Mouse (Mus musculus) mouse trophoblast stem cell (cell line): ENCODE results near the gene Tasp1.
"Not testable (repeated sequence)": the region's sequence is repeated elsewhere in the genome, so short reads cannot be mapped to it uniquely, and the experiment has no call there.

Experiments used
- in situ Hi-C, 2 experiments: fragments of 300-500 bp; cut with MseI, MboI; formaldehyde crosslinking; loops; 2 replicates in 1 of 2; 3 replicates in 1 of 2; pipeline ENCODE4 v1.15.1; 2025

Gene Tasp1

DNA sequence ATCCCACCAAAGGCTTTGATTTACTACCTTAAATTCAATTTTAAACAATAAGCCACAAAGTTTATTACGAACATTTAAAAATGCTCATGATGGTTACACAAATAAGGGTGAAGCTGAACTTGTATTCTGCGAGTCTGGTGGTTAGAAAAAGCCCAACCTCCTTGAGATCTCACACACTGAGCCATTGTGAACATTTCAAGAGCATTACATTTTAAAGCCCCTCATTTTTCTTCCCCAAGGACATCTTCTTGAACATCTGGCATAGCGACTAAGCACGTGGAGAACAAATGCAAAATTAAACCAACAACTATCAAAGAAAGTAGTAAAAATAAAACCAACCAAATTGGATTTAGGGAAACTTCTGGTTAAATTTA lies 182.4 kb downstream of the Tasp1 start:
- in situ Hi-C loops = no loop called here

- in situ Hi-C loops = no loop called here
Observed at GRCm38 (mm10) chr2:139883581-139884263, 182.9 kb downstream of the Tasp1 start.

DNA sequence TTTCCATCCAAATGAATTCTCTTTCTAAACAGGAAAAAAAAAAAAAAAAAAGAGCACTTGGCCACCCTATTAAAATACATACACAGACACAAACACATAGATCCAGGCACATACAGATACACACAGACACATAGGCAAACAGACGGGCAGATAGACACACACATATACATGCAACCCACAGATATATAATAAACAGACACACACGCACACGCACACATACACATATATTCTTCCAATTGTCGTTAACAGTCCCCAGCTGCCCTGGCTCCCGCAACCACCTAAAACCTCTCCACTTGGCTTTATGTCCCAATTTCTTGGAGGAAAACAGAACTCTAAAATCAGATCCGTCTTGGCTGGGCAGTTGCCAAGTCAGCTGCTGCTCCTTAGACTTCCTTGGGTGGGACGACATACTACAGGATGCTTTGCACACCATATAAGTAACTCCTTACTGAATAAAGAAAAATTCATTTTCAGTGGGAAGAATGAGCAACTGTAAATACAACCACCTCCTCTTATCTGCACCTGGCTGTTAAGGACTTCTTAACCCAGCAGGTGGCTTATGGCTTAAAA lies 188.5 kb downstream of the Tasp1 start:
- in situ Hi-C loops = no loop called here

GRCm38 (mm10) chr2:139875876-139876275 lies 190.7 kb downstream of the Tasp1 start:
- in situ Hi-C loops = no loop called here

- in situ Hi-C loops = no loop called here
Observed at GRCm38 (mm10) chr2:139874173-139874572, 192.4 kb downstream of the Tasp1 start.

DNA sequence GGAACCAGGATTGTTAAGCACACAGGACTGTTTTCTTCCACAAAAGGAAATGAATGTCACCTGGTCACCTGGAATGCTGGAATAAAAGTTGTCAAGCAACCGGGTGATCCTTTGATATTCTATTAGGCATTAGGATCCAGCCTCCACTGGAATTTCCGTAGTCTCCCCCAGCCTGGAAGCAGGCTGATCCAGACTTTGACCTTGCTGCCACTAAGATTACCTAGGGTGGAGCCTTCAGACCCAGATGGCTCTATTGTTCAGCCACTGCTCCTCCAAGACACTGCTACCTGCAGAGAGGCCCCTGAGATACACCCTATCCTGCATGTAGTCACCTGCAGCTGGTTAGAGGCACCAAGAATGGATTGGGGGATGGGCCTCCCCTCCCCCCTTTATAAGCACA lies 192.8 kb downstream of the Tasp1 start:
- in situ Hi-C loops = no loop called here

DNA sequence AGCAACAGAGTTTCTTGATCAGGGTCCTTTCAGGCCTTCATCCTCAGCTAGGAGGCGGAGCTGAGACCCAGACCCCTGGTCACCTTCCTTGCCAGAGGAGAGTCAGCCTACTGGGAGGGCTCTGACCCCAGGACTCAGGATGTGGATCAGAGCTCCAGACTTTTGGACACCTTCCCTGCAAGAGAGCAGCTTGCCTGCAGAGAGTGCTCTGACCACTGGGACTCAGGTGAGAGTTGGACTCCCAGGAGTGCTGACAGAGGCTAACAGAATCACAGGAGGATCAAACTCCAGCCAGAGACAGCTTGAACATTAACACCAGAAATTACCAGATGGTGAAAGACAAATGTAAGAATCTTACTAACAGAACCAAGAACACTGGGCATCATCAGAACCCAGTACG lies 197.5 kb downstream of the Tasp1 start:
- in situ Hi-C loops = not testable (repeated sequence)

- in situ Hi-C loops = not testable (repeated sequence)
Observed at GRCm38 (mm10) chr2:139863396-139863795, 203.2 kb downstream of the Tasp1 start.

DNA sequence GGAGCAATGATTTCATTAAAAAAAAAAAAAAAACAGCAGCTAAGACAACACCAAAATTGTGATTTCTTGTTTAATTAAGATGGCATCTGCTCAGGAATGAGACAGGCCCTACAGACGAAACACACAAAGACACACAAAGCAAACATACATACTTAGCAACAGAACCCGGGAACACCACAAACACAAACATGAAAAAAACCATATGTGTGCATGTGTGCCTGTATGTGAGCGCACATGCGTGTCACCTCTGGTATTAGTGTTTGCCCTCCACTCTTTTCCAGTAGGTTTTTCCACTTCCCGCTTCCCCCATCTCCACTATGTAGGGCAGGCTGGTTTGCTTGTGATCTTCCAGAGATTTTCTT lies 206.5 kb downstream of the Tasp1 start:
- in situ Hi-C loops = no loop called here

GRCm38 (mm10) chr2:139859424-139860132 lies 207.0 kb downstream of the Tasp1 start:
- in situ Hi-C loops = no loop called here

GRCm38 (mm10) chr2:139849621-139850020 lies 217.0 kb downstream of the Tasp1 start:
- in situ Hi-C loops = no loop called here

GRCm38 (mm10) chr2:139841359-139841758 lies 225.2 kb downstream of the Tasp1 start:
- in situ Hi-C loops = no loop called here

- in situ Hi-C loops = no loop called here
Observed at GRCm38 (mm10) chr2:139840941-139841340, 225.7 kb downstream of the Tasp1 start.

- in situ Hi-C loops = no loop called here
Observed at GRCm38 (mm10) chr2:139821589-139822378, 244.8 kb downstream of the Tasp1 start.

- in situ Hi-C loops = no loop called here
Observed at GRCm38 (mm10) chr2:139817275-139817674, 249.3 kb downstream of the Tasp1 start.

GRCm38 (mm10) chr2:139807887-139808286 lies 258.7 kb downstream of the Tasp1 start:
- in situ Hi-C loops = no loop called here

GRCm38 (mm10) chr2:139804041-139804440 lies 262.6 kb downstream of the Tasp1 start:
- in situ Hi-C loops = no loop called here

- in situ Hi-C loops = no loop called here
Observed at GRCm38 (mm10) chr2:139792345-139793120, 274.1 kb downstream of the Tasp1 start.

DNA sequence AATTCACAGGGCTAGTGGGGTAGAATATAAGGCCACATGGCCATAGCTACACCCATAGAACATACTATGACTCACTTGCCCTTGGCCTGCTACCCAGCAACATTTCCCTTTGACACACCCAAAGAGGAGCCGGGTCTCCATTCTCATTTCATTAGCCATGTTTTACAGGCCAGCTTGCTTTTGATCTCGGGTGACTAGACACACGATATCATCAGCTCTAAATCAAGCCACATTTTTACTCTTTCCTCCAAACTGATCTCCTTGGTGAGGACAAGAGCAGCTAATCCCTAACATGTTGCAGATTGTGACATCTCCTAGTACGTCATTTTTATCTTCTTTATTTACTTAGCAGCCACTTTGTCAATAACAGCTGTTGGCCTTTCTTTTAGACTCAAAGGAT lies 277.9 kb downstream of the Tasp1 start:
- in situ Hi-C loops = loop anchor here in 1 of 2 experiments (10.0 kb wide), 1 partner anchor 176 kb away; no protein-coding TSS in a partner anchor

DNA sequence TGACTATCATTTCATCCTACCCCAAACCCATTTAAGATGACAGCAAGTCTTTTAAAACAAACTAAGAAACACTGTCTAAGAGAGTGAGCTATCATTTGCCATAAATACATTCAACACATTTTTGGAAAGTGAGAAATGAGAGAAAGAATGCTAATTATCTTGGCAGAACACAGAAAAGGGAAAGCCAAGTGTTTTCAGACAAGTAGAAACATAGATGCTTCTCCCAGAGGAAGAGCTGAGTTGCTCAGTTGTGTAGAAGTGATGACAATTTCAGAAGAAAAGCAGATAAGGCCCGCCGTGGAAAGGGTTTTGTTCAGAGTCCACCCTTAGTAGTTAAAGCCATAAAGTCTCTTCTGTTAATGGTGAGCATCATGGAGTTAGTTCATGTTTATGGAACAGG lies 281.7 kb downstream of the Tasp1 start:
- in situ Hi-C loops = loop anchor here in 1 of 2 experiments (10.0 kb wide), 1 partner anchor 180 kb away; no protein-coding TSS in a partner anchor

DNA sequence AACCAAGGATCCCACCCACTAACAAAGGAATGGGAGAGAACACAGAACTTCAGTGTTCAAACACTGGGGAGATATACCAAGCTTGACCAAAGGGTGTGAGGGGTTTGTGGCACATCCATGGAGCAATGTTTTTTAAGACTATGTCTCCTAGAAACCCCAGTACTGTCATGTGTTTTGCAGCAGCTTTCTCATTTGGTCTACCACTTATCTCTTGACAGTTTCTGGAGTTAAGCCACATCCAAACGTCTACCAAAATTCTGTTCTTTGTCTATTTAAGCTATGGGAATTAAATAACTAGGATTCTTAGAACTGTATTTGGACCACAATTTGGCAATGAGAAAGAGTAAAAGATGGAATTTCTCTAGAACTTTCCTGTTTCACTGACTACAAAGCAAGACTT lies 282.1 kb downstream of the Tasp1 start:
- in situ Hi-C loops = loop anchor here in 1 of 2 experiments (10.0 kb wide), 1 partner anchor 180 kb away; no protein-coding TSS in a partner anchor
